Mouse (Mus musculus) adrenal gland, postnatal 4 days (tissue): ENCODE results near the gene Prc1. TPM values are rescaled to one million over a fixed set of nuclear protein-coding genes. Genes with fewer than 3 reads are reported as not detected.

ENCODE experiments used
- DNase-seq, 2 experiments: peaks; one replicate each; pipeline ENCODE4 v3.0.0; 2021 to 2022; ENCODE audit warnings: low spot score in 2 of 2, mixed read lengths in 2 of 2
- long read RNA-seq, 2 experiments: library from polyadenylated mRNA; stranded (forward); transcript quantifications; one replicate each; pipeline ENCODE4 v2.0.0; 2021
- total RNA-seq, 2 experiments: library from RNA; stranded (reverse); gene quantifications; 2 replicates each; pipeline ENCODE4 v1.2.3; 2021

Gene Prc1
- total RNA-seq: 10 to 100 TPM; 54.3 to 63.7 TPM
- long read RNA-seq, experiment 1, transcript Prc1-206 (14 exons, 2,912 nt): minor isoform, 5 of 27 reads
- long read RNA-seq, experiment 1, transcript Prc1-210 (15 exons, 3,008 nt): major isoform, 7 of 27 reads
- long read RNA-seq, experiment 1, partial matches to known transcripts: 4 of 27 reads
- long read RNA-seq, experiment 1, other reads (novel, unspliced or antisense): 7 of 27 reads
- long read RNA-seq, experiment 2, transcript Prc1-210 (15 exons, 3,008 nt): major isoform, 13 of 36 reads
- long read RNA-seq, experiment 2, transcript Prc1-206 (14 exons, 2,912 nt): minor isoform, 7 of 36 reads
- long read RNA-seq, experiment 2, partial matches to known transcripts: 4 of 36 reads
- long read RNA-seq, experiment 2, other reads (novel, unspliced or antisense): 9 of 36 reads

GRCm38 (mm10) chr7:80294062-80294763 lies at the start of gene Prc1:
Gene Prc1 (plus strand): TSS chr7:80294450.
- DNase-seq: peak; percentile 97 to 98

GRCm38 (mm10) chr7:80244851-80245250 lies 49.4 kb upstream of the Prc1 start:
- no peak for DNase-seq

- peak; percentile 84 to 94 for DNase-seq
Measured at GRCm38 (mm10) chr7:80246148-80246721, 48.0 kb upstream of the Prc1 start, which contains the start of gene Ttll13. Gene Ttll13 (plus strand): TSS chr7:80246376.

- no peak for DNase-seq
Measured at GRCm38 (mm10) chr7:80246859-80247258, 47.4 kb upstream of the Prc1 start.

GRCm38 (mm10) chr7:80252437-80252836 lies 41.8 kb upstream of the Prc1 start:
- no peak for DNase-seq

GRCm38 (mm10) chr7:80252886-80253285 lies 41.4 kb upstream of the Prc1 start:
- DNase-seq: no peak

GRCm38 (mm10) chr7:80255981-80256380 lies 38.3 kb upstream of the Prc1 start:
- no peak for DNase-seq

- DNase-seq: no peak
Measured at GRCm38 (mm10) chr7:80257706-80258105, 36.5 kb upstream of the Prc1 start.

GRCm38 (mm10) chr7:80260625-80261371 lies 33.5 kb upstream of the Prc1 start, which contains the start of gene Ngrn:
Gene Ngrn (plus strand): TSS chr7:80261215.
- DNase-seq: peak; percentile 54 to 71

- DNase-seq: no peak
Measured at GRCm38 (mm10) chr7:80261372-80261990, 32.8 kb upstream of the Prc1 start.

GRCm38 (mm10) chr7:80264606-80265005 lies 29.6 kb upstream of the Prc1 start:
- no peak for DNase-seq

- no peak for DNase-seq
Measured at GRCm38 (mm10) chr7:80267764-80268163, 26.5 kb upstream of the Prc1 start.

GRCm38 (mm10) chr7:80268897-80269750 lies 25.1 kb upstream of the Prc1 start, which contains the start of gene Vps33b:
Gene Vps33b (plus strand): TSS chr7:80269649.
- DNase-seq: peak; percentile 89 to 90

GRCm38 (mm10) chr7:80269751-80270255 lies 24.4 kb upstream of the Prc1 start:
- peak in 1 of 2 experiments; percentile 22 for DNase-seq

GRCm38 (mm10) chr7:80273456-80273855 lies 20.8 kb upstream of the Prc1 start:
- no peak for DNase-seq

GRCm38 (mm10) chr7:80276374-80276773 lies 17.9 kb upstream of the Prc1 start:
- DNase-seq: no peak

GRCm38 (mm10) chr7:80280032-80280431 lies 14.2 kb upstream of the Prc1 start:
- no peak for DNase-seq

- no peak for DNase-seq
Measured at GRCm38 (mm10) chr7:80280998-80281397, 13.3 kb upstream of the Prc1 start.

- no peak for DNase-seq
Measured at GRCm38 (mm10) chr7:80281646-80282045, 12.6 kb upstream of the Prc1 start.
